Mouse (Mus musculus) mouse embryonic stem cell (cell line): ENCODE results near the gene Tardbp.

Experiments
- in situ Hi-C, 2 experiments: fragments of 300-500 bp; cut with MboI; formaldehyde crosslinking; loops; 1 replicate in 1 of 2; 3 replicates in 1 of 2; pipeline ENCODE4 v1.14.3; 2019 to 2020; ENCODE audit warnings: low sequenced_read_pairs in 2 of 2, low pct_unique_long_range_greater_than_20kb in 1 of 2, mixed read lengths in 1 of 2; ENCODE audit not compliant: unreplicated experiment in 1 of 2

Tardbp gene

GRCm38 (mm10) chr4:148643291-148644156, 16.7 kb upstream of the Tardbp start, which contains the start of gene Gm572:
Gene Gm572, plus strand, starts transcription at chr4:148643317.
- in situ Hi-C loops, result no loop called here

GRCm38 (mm10) chr4:148641121-148641520, 14.3 kb upstream of the Tardbp start:
- in situ Hi-C loops, result no loop called here

DNA sequence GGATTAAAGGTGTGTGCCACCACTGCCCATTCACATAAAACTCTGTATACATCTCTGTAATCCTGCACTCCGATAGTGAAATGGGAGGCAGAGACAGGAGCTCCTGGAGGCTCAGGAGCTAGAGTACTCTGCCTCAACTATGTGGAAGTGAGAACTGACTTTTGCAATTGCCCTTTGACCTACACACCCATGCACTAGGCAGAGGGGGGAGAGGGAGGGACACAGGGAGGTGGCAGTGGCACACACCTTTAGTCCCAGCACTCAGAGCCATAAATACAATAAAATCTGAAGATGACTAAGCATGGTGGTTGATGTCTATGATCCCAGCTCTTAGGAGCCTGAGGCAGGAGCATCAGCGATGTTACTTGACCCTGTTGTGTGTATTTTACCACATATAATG, 12.6 kb upstream of the Tardbp start:
- in situ Hi-C loops, result no loop called here

DNA sequence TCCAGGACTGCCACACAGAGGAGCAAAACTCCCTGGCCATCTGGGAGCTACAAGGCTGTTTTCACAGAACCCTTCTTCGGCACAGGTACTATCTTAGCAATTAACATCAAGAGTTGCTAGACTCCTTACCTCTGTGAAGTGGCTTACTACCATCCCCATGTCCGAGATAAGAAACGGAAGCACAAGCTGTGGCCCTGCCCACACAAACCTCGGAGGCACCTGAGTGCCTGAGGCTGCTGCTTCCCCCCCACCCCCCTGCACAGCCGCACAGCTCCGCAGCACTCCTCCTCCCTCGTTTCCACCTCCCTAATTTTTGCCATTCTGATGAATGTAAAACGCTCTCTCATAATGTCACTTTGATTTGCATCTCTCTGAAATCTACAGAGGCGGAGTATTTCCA, 11.5 kb upstream of the Tardbp start:
- in situ Hi-C loops, result no loop called here

DNA sequence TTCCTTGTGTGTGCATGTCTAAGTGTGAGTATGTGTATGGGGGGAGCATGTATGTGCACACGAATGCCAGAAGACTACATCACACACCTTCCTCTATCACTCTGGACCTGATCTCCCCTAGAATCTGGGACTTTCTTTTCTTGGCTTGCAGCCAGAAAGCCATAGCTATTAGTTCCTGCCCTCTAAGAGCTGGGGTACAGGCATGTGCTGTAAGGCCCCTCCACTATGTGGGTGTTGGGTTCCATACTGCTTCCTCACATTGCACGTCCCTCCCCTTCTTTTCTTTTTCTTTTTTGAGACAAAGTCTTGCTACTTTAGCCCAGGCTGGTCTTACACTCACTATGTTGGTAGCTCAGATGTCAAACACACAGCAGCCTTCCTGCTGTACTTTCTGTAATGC, 8.5 kb upstream of the Tardbp start:
- in situ Hi-C loops, result no loop called here

- in situ Hi-C loops, result no loop called here
These were observed 6.7 kb upstream of the Tardbp start for GRCm38 (mm10) chr4:148633395-148634061.

DNA sequence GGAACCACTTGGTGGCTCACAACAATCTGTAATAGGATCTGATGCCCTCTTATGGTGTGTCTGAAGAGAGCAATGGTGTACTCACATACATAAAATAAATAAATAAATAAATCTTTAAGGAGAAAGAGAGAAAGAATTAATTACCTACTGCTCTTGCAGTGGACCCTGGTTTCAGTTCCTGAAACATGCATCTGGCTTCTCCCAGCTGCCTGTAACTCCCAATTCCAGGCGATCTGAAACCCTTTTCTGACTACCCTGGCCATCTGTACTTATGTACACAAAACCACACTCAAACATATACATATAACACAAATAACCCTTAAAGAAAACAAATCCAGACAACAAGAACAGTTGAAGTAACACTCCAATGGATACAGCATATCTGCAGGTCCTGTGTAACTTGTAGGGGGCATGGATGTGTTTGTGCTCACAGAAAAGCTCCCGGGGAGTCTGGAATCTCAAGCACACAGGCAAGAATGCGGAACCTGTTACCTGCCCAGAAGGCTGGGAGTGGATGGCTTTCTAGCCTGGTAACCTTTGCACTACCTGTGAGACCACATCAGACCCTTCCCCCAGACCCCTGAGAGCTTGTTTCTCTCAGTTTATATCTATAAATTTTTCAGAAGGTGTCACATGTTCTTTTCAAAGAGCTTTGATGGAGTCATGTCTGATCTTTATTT, 5.3 kb upstream of the Tardbp start:
- in situ Hi-C loops, result no loop called here

- in situ Hi-C loops, result no loop called here
These were observed 427 bp upstream of the Tardbp start for GRCm38 (mm10) chr4:148627246-148627645.

- in situ Hi-C loops, result no loop called here
These were observed 830 bp downstream of the Tardbp start for GRCm38 (mm10) chr4:148625756-148626622.

DNA sequence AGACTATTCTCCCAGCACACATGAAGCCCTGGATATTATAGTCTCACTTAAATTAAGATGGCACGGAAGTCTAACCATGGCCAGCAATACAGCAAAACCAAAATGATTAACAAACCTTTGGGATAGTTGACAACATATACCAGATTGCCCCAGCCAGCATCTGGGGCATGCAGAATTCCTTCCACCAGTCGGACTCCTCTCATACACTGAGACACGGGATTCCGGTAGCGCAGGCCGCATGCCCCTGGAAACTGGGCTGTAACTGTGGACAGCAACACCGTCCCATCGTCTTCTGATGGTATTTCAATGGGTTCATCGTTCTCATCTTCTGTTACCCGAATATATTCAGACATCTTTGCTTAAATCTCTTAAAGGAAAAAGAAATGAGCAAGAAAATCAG, 1.8 kb downstream of the Tardbp start:
- in situ Hi-C loops, result no loop called here

DNA sequence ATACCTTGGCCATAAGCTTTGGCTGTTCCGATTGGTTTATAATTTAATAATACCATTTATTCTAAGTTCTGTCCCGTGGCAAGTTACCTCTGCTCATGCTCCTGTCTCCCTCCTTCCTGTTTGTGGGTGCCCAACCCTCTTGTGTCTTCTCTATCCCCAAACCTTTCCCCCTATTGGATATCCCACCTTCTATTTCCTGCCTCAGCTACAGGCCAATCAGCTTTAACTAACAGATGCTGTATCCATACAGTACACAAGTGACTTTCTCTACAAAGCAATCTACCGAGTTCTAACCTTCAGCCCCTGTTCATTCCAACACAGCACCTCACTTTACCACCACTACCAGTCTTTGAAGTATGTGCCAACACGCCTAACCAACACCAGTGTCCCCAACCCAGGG, 3.2 kb downstream of the Tardbp start:
- in situ Hi-C loops, result no loop called here

- in situ Hi-C loops, result no loop called here
These were observed 4.3 kb downstream of the Tardbp start for GRCm38 (mm10) chr4:148622485-148622884.

- in situ Hi-C loops, result no loop called here
These were observed 6.1 kb downstream of the Tardbp start for GRCm38 (mm10) chr4:148620718-148621117.

DNA sequence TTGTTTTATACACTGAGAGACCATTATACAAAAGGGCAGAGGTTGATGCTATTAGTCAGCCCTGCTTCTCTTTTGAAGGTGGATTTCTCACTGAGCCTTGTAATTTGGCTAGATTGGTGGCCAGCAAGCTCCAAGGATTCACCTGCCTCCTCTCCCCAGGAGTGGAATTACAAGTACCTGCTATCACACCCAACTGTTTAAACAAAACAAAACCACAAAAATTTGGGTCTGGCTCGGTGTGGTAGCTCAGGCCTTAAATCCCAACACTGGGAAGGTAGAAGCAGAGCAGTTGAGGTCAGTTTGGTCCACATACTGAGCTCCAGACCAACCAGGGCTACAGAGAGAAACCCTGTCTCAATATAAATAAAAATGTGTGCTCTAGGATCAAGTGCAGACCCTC, 7.0 kb downstream of the Tardbp start:
- in situ Hi-C loops, result no loop called here

- in situ Hi-C loops, result no loop called here
These were observed 13.1 kb downstream of the Tardbp start for GRCm38 (mm10) chr4:148613738-148614137.

DNA sequence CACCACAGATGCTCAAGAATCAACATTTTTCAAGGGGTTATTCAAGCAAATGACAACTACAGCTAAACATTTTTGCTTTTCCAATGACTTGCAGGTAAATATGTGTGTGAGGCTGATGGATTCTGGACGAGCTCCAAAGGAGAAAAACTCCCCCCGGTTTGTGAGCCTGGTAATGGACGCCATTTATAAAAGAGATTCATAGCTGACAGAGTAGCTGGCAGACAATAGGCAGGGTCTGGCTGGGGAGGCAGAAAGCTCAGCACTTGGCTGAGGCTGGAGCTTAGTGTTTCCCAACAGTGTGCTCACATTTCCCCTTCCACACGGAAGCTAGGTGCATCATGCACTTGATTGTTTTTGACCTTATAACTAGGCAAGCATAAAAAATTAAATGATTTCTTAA, 14.3 kb downstream of the Tardbp start:
- in situ Hi-C loops, result no loop called here

DNA sequence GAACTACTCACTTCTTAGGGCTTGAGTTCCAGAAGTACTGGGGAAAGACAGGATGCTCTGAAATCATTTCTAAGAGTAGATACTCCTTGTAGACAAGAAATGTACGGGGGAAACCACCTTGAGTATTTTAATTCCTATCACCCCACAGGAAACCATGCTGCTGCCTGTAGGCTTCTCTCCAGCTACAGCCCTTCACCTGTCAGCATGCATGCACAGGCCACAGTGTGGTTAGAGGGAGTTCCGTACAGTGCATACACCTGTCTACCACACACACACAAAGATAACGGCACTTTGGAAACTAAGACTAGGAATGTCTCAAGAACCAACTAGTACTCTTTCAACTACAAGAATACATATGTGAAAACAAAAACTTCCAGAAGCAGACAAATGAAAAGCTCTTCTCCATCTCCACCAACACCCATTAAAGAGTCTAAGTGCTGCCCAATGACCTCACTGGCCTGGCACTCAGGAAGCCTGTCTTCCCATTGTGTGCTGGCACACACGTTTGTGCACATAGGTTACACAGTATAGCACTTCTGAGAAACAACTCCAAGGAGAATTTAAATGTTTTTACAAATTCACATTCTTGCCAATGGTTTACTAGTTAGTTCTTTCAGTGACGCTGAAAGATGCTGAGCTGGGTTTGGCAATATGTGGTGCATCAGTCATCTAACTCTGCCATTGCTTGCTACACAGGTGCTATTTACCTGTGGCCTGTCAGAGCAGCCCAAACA, 16.0 kb downstream of the Tardbp start:
- in situ Hi-C loops, result no loop called here

DNA sequence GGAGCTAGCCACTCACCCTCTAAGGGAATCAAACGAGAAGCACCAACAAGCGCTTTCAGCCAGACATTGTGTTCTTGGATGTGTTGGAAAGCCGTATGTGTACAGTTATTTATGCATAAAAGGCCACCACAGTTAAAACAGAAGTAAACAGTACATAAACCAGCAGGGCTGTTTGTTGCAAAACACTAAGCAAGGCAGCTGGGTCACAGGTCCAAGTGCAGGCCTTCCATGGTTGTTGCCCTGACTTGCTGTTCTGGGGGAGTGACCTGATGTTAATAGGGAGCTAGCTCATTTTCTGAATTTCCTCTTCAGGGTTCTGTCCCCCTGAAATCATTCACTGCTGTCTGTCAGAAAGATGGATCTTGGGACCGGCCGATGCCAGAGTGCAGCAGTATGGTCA, 17.0 kb downstream of the Tardbp start:
- in situ Hi-C loops, result no loop called here
